Mouse (Mus musculus): ENCODE results near the gene Slamf1. TPM values are rescaled to one million over a fixed set of nuclear protein-coding genes. Genes with fewer than 3 reads are reported as not detected.
A peak's percentile ranks its signal among the peaks of the same experiment; 100 is the strongest.
"Not testable (repeated sequence)": the region's sequence is repeated elsewhere in the genome, so short reads cannot be mapped to it uniquely, and the experiment has no call there.

Gene Slamf1
- polyA plus RNA-seq, 1 experiment from 2014 or later: 0.16 TPM

GRCm38 (mm10) chr1:171782287-171782915, 15.5 kb downstream of the Slamf1 start:
- H3K27ac ChIP-seq (replicated peaks): no peak overlapping the region
- no peak for ATAC-seq (ENCODE audit: low FRiP score, low read depth)
- H3K4me1 ChIP-seq (replicated peaks): no peaks in the 10 kb centered on the region
- no peaks in the 10 kb centered on the region for H3K27me3 ChIP-seq
- H3K9me3 ChIP-seq: no peaks in the 10 kb centered on the region
- WGBS: 86% methylated on average over 5 of the region's 5 CpGs
- H3K4me3 ChIP-seq: no peak overlapping the region
- no peaks in the 10 kb centered on the region for H3K36me3 ChIP-seq
- H3K9ac ChIP-seq: no peak overlapping the region
- H3K4me2 ChIP-seq: no peak overlapping the region

GRCm38 (mm10) chr1:171785871-171786270, 18.9 kb downstream of the Slamf1 start:
- Histone ChIP-seq H3K4me3 (no peak overlapping the region), H3K27ac (replicated peaks) (no peak overlapping the region), H3K36me3 (no peaks in the 10 kb centered on the region), H3K4me1 (replicated peaks) (no peaks in the 10 kb centered on the region), H3K9me3 (no peaks in the 10 kb centered on the region), H3K4me2 (no peak overlapping the region), H3K9ac (no peak overlapping the region), H3K27me3 (no peaks in the 10 kb centered on the region)
- 100% methylated on average over 1 of the region's 1 CpGs for WGBS
- no peak for ATAC-seq (ENCODE audit: low FRiP score, low read depth)

DNA sequence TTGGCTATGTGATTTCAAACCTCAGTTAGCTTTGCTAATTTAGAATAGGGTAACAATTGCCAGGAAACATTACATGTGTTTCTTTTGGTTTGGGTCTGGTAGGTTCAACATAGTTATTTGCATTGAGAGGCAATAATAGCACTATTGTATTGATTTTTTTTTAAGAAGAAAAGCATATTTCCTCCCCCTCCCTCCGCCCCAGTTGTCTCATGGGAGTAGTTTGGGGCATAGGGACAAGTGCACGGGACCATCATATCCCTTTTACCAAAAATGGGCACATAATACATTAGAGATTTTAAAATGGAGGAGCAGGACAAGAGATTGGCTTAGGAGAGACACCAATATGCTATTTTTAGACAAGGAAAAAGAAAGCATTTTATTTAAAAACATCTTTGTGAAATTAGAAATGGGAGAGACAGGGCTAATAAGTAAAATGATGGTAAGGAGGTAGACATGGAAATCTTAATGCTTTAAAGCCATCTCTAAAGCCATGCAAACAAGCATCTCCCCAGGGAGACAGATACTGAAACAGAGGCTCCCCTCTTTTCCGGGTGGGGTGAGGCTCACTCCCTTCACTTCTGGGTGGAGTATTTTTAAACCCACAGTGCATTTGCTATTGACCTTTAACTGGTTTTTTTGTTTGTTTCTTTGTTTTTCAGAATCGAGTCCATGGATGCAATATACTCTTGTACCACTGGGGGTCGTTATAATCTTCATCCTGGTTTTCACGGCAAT, 20.5 kb downstream of the Slamf1 start:
- Histone ChIP-seq H3K27ac (replicated peaks) (no peak overlapping the region), H3K4me1 (replicated peaks) (no peaks in the 10 kb centered on the region), H3K4me2 (no peak overlapping the region), H3K9ac (no peak overlapping the region), H3K4me3 (no peak overlapping the region), H3K27me3 (no peaks in the 10 kb centered on the region), H3K9me3 (no peaks in the 10 kb centered on the region), H3K36me3 (no peaks in the 10 kb centered on the region)
- WGBS: 76% methylated on average over 6 of the region's 6 CpGs
- no peak for ATAC-seq (ENCODE audit: low FRiP score, low read depth)

DNA sequence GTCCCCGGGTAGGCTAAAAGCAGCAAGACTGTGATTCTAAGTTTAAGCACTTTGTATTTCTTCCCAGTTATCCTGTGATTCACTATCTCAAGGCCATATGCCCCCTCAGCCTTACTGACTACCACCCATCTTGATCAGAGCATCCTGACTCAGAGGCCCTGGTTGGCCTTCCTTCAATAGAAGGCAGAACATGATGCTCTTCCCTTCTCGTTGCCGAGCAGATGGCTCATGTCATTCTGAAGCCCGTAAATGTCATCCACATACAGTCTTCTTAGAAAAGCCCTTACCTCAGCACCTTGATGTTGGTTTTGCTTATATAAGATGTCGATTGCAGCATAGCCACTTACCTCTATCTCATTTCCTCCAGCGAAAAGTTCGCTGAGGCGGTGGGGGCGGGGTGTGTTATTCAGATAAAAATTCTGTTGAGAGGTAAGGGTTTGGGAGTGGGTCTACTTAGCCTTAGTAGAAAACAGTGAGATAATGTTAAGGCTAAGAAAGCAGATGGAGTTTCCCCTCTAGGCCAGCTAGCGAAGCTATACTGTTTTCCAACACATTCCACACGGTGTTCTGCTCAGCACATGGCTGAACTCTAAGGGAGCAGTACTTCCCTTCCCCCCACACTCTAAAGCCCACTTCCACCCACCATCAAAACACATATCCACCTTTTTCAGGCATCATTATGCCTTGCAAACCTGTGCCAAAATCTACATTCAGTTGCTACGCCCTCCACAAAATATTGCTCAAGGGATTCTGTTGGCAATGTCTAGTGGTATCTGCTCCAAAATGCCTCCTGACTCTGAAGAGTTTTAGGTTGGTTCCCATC, 21.7 kb downstream of the Slamf1 start:
- no peak overlapping the region for H3K9ac ChIP-seq
- no peak overlapping the region for H3K4me2 ChIP-seq
- no peaks in the 10 kb centered on the region for H3K9me3 ChIP-seq
- H3K36me3 ChIP-seq: no peaks in the 10 kb centered on the region
- no peaks in the 10 kb centered on the region for H3K27me3 ChIP-seq
- ATAC-seq (ENCODE audit: low FRiP score, low read depth): no peak
- H3K4me1 ChIP-seq (replicated peaks): no peaks in the 10 kb centered on the region
- H3K27ac ChIP-seq (replicated peaks): no peak overlapping the region
- WGBS: 91% methylated on average over 12 of the region's 12 CpGs
- no peak overlapping the region for H3K4me3 ChIP-seq

- no peaks in the 10 kb centered on the region for H3K27me3 ChIP-seq
- H3K9ac ChIP-seq: no peak overlapping the region
- no peak for ATAC-seq (ENCODE audit: low FRiP score, low read depth)
- H3K4me1 ChIP-seq (replicated peaks): no peaks in the 10 kb centered on the region
- no peaks in the 10 kb centered on the region for H3K9me3 ChIP-seq
- no peaks in the 10 kb centered on the region for H3K36me3 ChIP-seq
- H3K4me3 ChIP-seq: no peak overlapping the region
- WGBS: 80% methylated on average over 3 of the region's 3 CpGs
- H3K27ac ChIP-seq (replicated peaks): no peak overlapping the region
- no peak overlapping the region for H3K4me2 ChIP-seq
These were observed 22.5 kb downstream of the Slamf1 start for GRCm38 (mm10) chr1:171789407-171789806.

GRCm38 (mm10) chr1:171791491-171791890, 24.6 kb downstream of the Slamf1 start:
- ATAC-seq (ENCODE audit: low FRiP score, low read depth): no peak
- Histone ChIP-seq H3K4me1 (replicated peaks) (no peaks in the 10 kb centered on the region), H3K27me3 (no peaks in the 10 kb centered on the region), H3K9me3 (no peaks in the 10 kb centered on the region), H3K4me2 (no peak overlapping the region), H3K4me3 (no peak overlapping the region), H3K27ac (replicated peaks) (no peak overlapping the region), H3K36me3 (no peaks in the 10 kb centered on the region), H3K9ac (no peak overlapping the region)
- 90% methylated on average over 3 of the region's 3 CpGs for WGBS

- Histone ChIP-seq H3K4me1 (replicated peaks) (no peaks in the 10 kb centered on the region), H3K9me3 (no peaks in the 10 kb centered on the region), H3K9ac (no peak overlapping the region), H3K4me3 (no peak overlapping the region), H3K27me3 (no peaks in the 10 kb centered on the region), H3K36me3 (no peaks in the 10 kb centered on the region), H3K27ac (replicated peaks) (no peak overlapping the region), H3K4me2 (no peak overlapping the region)
- ATAC-seq (ENCODE audit: low FRiP score, low read depth): no peak
- WGBS: 67% methylated on average over 2 of the region's 2 CpGs
These were observed 29.3 kb downstream of the Slamf1 start for GRCm38 (mm10) chr1:171796185-171796584.

- Histone ChIP-seq H3K27me3 (no peaks in the 10 kb centered on the region), H3K9me3 (no peaks in the 10 kb centered on the region), H3K9ac (no peak overlapping the region), H3K4me3 (no peak overlapping the region), H3K36me3 (no peaks in the 10 kb centered on the region), H3K4me2 (no peak overlapping the region), H3K27ac (replicated peaks) (no peak overlapping the region), H3K4me1 (replicated peaks) (no peaks in the 10 kb centered on the region)
- no peak for ATAC-seq (ENCODE audit: low FRiP score, low read depth)
- 75% methylated on average over 1 of the region's 1 CpGs for WGBS
These were observed 30.9 kb downstream of the Slamf1 start for GRCm38 (mm10) chr1:171797840-171798239.

DNA sequence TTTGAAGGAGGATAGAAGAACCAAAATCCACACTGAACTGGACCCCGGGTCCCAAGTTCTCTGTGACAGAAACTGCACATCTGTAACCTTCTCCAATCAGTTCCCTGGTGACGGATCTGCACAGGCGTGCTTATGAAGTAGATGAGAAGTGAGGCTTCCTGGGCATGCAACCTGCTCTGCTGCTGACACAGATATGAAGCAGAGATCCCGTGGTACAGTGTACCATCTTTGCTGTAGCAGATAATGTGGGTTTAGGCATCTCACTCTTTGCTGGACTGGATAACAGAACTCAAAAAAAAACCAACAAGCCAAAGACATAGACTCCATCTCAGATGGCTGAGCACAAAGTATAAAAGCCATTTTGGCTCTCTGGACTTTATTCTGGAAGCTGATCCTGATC, 32.7 kb downstream of the Slamf1 start:
- Histone ChIP-seq H3K4me1 (replicated peaks) (no peaks in the 10 kb centered on the region), H3K9me3 (no peaks in the 10 kb centered on the region), H3K27ac (replicated peaks) (no peak overlapping the region), H3K27me3 (no peaks in the 10 kb centered on the region), H3K4me3 (no peak overlapping the region), H3K36me3 (no peaks in the 10 kb centered on the region), H3K4me2 (no peak overlapping the region), H3K9ac (no peak overlapping the region)
- ATAC-seq (ENCODE audit: low FRiP score, low read depth): no peak
- WGBS: 85% methylated on average over 4 of the region's 4 CpGs

DNA sequence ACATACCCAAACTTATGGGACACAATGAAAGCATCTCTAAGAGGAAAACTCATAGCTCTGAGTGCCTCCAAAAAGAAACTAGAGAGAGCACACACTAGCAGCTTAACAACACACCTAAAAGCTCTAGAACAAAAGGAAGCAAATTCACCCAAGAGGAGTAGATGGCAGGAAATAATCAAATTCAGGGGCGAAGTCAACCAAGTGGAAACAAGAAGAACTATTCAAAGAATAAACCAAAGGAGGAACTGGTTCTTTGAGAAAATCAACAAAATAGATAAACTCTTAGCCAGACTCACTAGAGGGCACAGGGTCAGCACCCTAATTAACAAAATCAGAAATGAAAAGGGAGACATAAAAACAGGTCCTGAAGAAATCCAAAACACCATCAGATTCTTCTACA, 44.1 kb downstream of the Slamf1 start:
- H3K36me3 ChIP-seq; H3K9me3 ChIP-seq; ATAC-seq (ENCODE audit: low FRiP score, low read depth); H3K4me1 ChIP-seq (replicated peaks); H3K27me3 ChIP-seq; H3K9ac ChIP-seq; H3K4me2 ChIP-seq; H3K27ac ChIP-seq (replicated peaks); H3K4me3 ChIP-seq: not testable (repeated sequence)
- 89% methylated on average over 1 of the region's 1 CpGs for WGBS

GRCm38 (mm10) chr1:171815545-171816439, 48.9 kb downstream of the Slamf1 start:
- 12% methylated on average over 8 of the region's 8 CpGs for WGBS

More at GRCm38 (mm10) chr1:171815545-171816439, 48.9 kb downstream of the Slamf1 start:
- H3K36me3 ChIP-seq: no peaks in the 10 kb centered on the region
- no peaks in the 10 kb centered on the region for H3K9me3 ChIP-seq
- H3K9ac ChIP-seq: no peak overlapping the region
- H3K27ac ChIP-seq (replicated peaks): no peak overlapping the region
- no peak overlapping the region for H3K4me3 ChIP-seq
- peak; percentile 96 for ATAC-seq (ENCODE audit: low FRiP score, low read depth)
- H3K27me3 ChIP-seq: no peaks in the 10 kb centered on the region
- H3K4me1 ChIP-seq (replicated peaks): no peaks in the 10 kb centered on the region
- no peak overlapping the region for H3K4me2 ChIP-seq

Data from hindbrain, embryonic 15.5 days (tissue).